Mouse (Mus musculus) macrophage (primary cell): ENCODE measurements around the gene G6pdx. TPM values are rescaled to one million over a fixed set of nuclear protein-coding genes. Genes with fewer than 3 reads are reported as not detected.
A peak's percentile ranks its signal among the peaks of the same experiment; 100 is the strongest.

Experiments
- H3K27ac ChIP-seq: fragments of 350-480 bp; formaldehyde crosslinking; 2 replicates; pipeline ENCODE4 v1.9.0; 2021
- H3K36me3 ChIP-seq: fragments of 350-480 bp; formaldehyde crosslinking; 2 replicates; pipeline ENCODE4 v1.9.0; 2021; ENCODE audit errors: inconsistent target
- H3K4me3 ChIP-seq: fragments of 350-480 bp; formaldehyde crosslinking; 2 replicates; pipeline ENCODE4 v1.9.0; 2021; ENCODE audit errors: inconsistent target
- H3K79me2 ChIP-seq: fragments of 350-480 bp; formaldehyde crosslinking; 2 replicates; pipeline ENCODE4 v1.9.0; 2021; ENCODE audit errors: inconsistent target
- WGBS: methylation state at CpG from one replicate; pipeline ENCODE4 v1.1.7; 2026; ENCODE audit warnings: inconsistent platforms; ENCODE audit not compliant: missing documents; 5-methylcytosine and 5-hydroxymethylcytosine counted together
- polyA plus RNA-seq: library from polyadenylated mRNA; stranded (reverse); fragments of 250-400 nt; gene quantifications from 3 replicates; pipeline ENCODE4 v1.2.4, GENCODE M21; 2018; ENCODE audit warnings: inconsistent platforms

Gene G6pdx
- polyA plus RNA-seq, 1 experiment from 2014 or later, result 235 TPM

DNA sequence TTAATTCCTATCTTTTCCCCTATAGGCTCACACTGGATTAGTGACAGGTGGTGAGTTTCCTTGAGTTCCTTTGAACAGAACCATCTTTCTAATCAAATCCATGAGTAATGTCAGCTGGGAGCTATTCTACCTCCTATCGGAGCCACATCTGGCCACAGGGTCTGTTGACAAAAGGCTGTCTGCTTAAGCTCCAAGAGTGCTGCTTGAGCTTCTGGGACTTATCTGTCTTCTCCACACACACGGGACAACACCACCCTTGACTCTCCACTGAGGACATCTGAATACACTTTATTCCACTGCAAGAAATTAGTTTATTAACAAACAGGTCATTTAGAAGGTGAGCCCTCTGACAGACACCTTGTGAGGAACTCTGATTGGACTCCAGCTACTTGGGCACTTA is 44.5 kb downstream of the G6pdx start:
- H3K36me3 ChIP-seq, result 0 out of 2 replicates have a peak, but pooled peaks cover 7% of the 10 kb centered on the region
- no peak overlapping the region for H3K4me3 ChIP-seq
- no peaks in the 10 kb centered on the region for H3K79me2 ChIP-seq
- no peak overlapping the region for H3K27ac ChIP-seq
- WGBS, result 96% methylated on average over 2 of the region's 2 CpGs

- Histone ChIP-seq H3K4me3 (peak within 1 kb of the TSS; percentile 57), H3K79me2 (peaks cover 2% of the 10 kb centered on the region; the same call in 1 of the 2 replicates), H3K36me3 (no peaks in the 10 kb centered on the region), H3K27ac (peak within 1 kb of the TSS; percentile 19; the same call in 1 of the 2 replicates)
- 27% methylated on average over 31 of the region's 32 CpGs for WGBS
Observed at GRCm38 (mm10) chrX:74372888-74373549, 56.0 kb downstream of the G6pdx start, which contains the start of the genes Ubl4a and Slc10a3. TSS of gene Ubl4a (minus strand) at chrX:74373218. TSS of gene Slc10a3 (minus strand) at chrX:74373349.

DNA sequence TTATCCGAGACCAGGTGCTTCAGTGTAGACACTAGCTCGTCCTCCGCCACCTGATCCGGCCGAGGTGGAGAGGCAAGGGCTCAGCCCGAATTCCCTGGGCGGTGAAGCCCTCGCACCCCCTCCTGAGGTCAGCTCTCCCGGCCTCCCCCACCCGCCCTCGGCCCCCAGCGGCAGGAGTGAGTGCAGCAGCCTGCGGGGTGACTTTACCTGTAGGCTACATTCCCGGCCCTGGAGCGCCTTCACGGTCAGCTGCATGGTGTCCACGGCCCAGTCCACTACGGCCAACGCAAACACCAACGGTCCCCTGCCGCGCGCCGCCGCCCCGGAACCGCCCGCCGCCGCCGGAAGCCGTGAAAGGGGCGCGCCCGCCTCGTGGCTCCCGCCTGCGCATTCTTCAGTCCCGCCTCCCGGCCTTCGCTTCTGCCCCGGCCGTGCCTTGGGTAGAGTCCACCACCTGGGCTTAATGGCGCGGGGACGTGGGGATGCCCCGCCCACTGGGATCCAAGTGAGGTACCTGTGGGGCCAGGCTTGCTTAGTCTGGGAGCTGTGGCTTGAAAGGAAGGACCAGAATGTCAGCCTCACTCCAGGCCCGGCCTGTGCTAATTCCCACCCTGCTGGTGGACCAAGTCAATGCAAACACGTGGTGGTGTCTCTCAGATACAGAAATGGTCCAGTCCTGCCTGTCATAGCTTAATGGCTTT is 60.6 kb downstream of the G6pdx start:
- Histone ChIP-seq H3K36me3 (no peaks in the 10 kb centered on the region), H3K27ac (peak overlapping the region; percentile 48), H3K4me3 (peak overlapping the region; percentile 63), H3K79me2 (peaks cover 15% of the 10 kb centered on the region; the same call in 1 of the 2 replicates)
- 30% methylated on average over 37 of the region's 49 CpGs for WGBS

DNA sequence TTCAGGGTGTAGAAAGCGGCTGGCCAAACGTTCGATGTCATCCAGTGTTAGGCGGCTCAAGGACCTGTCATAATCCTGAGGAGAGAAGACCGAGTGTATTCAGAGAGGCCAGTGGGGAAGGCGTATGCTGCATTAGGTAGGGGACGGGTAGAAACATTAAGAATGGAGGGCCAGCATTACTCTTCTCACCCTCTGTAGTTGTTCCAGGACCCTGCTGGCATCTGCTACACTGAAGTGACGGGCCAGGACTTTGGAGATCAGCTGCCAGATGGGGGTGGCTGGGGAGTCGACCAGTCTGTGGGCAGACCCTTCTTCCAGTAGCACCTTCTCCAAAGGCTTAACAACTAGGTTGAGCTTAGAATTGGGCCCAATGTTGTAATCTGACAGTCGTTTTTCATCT is 61.5 kb downstream of the G6pdx start:
- H3K79me2 ChIP-seq, result peaks cover 15% of the 10 kb centered on the region; the same call in 1 of the 2 replicates
- peak overlapping the region; percentile 48 for H3K27ac ChIP-seq
- WGBS, result 49% methylated on average over 8 of the region's 10 CpGs
- no peaks in the 10 kb centered on the region for H3K36me3 ChIP-seq
- H3K4me3 ChIP-seq, result peak overlapping the region; percentile 63

Other genes with a start within 250 kb of the G6pdx start
- 167 to 435 TPM (median 388 TPM) in 3 replicates for gene Flna, start 179.4 kb downstream of the G6pdx start, polyA plus RNA-seq
- 35.7 to 94.2 TPM (median 47.2 TPM) in 3 replicates for gene Emd, start 174.5 kb downstream of the G6pdx start, polyA plus RNA-seq
- 1,104 to 3,117 TPM (median 2,186 TPM) in 3 replicates for gene Rpl10, start 158.4 kb downstream of the G6pdx start, polyA plus RNA-seq
- 20.9 to 53.4 TPM (median 35.7 TPM) in 3 replicates for gene Taz, start 147.3 kb downstream of the G6pdx start, polyA plus RNA-seq
- 142 to 185 TPM (median 160 TPM) in 3 replicates for gene Dnase1l1, start 146.9 kb downstream of the G6pdx start, polyA plus RNA-seq
- 423 to 572 TPM (median 484 TPM) in 3 replicates for gene Atp6ap1, start 132.1 kb downstream of the G6pdx start, polyA plus RNA-seq
- 40.7 to 86.1 TPM (median 74.6 TPM) in 3 replicates for gene Gdi1, start 124.2 kb downstream of the G6pdx start, polyA plus RNA-seq
- gene Fam50a, start 116.2 kb downstream of the G6pdx start, polyA plus RNA-seq, result 106 to 278 TPM (median 113 TPM) in 3 replicates
- gene Plxna3, start 100.1 kb downstream of the G6pdx start, polyA plus RNA-seq, result 1.9 to 2.8 TPM (median 2.2 TPM) in 3 replicates
- gene Lage3, start 75.6 kb downstream of the G6pdx start, polyA plus RNA-seq, result 25.6 to 62.6 TPM (median 35.9 TPM) in 3 replicates
- gene Ubl4a, start 56.0 kb downstream of the G6pdx start, polyA plus RNA-seq, result 17.1 to 29.5 TPM (median 25.0 TPM) in 3 replicates
- 25.6 to 29.5 TPM (median 27.5 TPM) in 3 replicates for gene Slc10a3, start 55.8 kb downstream of the G6pdx start, polyA plus RNA-seq
- gene Fam3a, start 35.9 kb downstream of the G6pdx start, polyA plus RNA-seq, result 24.1 to 37.8 TPM (median 27.4 TPM) in 3 replicates
- gene Ikbkg, start 35.9 kb downstream of the G6pdx start, polyA plus RNA-seq, result 21.1 to 27.6 TPM (median 22.4 TPM) in 3 replicates
- gene Gm6880, start 52.2 kb upstream of the G6pdx start, polyA plus RNA-seq, result not detected in 3 replicates
- gene Olfr1326-ps1, start 145.7 kb upstream of the G6pdx start, polyA plus RNA-seq, result not detected in 3 replicates
- not detected in 3 replicates for gene Olfr1325, start 163.5 kb upstream of the G6pdx start, polyA plus RNA-seq
- gene Gm5640, start 216.4 kb upstream of the G6pdx start, polyA plus RNA-seq, result not detected in 3 replicates